Mouse (Mus musculus): ENCODE measurements around the gene Gm49354.

The Gm49354 gene

GRCm38 (mm10) chr13:59710230-59710629, 71.8 kb downstream of the Gm49354 start, which contains the start of gene Spata31d1a:
TSS of gene Spata31d1a (minus strand) at chr13:59710330.
- DNase-seq (ENCODE audit: low spot score) = no peak

All from adipocyte (in vitro differentiated cells).